Mouse (Mus musculus): ENCODE measurements around the gene Rftn1. TPM values are rescaled to one million over a fixed set of nuclear protein-coding genes. Genes with fewer than 3 reads are reported as not detected.

Gene Rftn1
- polyA plus RNA-seq, 1 experiment = 67.4 TPM

DNA sequence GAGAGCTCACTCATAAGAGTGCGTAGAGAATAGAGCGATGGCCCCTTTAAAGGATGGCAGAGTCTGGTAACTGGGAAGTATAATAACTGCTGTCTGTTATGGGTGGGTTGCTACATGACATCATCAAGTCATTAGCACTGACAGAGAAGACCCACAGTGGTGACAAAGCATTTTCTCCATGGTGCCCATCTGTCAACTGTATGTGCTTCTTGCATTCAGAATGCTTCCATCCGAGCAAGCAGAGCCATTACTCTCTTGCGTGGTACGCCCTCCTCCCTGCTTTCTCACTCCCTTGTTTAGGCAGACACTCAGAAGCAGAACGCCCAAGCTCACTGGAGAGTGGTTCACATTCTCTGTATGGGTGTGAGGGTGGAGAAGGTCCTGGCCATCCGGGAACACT, 135.9 kb downstream of the Rftn1 start:
- no peak for DNase-seq (ENCODE audit: low read depth in 1 of 2, low spot score in 2 of 2)
- 73% methylated on average over 7 of the region's 7 CpGs for WGBS
- no peak for TF ChIP-seq CTCF (IDR thresholded peaks at IDR 0.05; ENCODE audit: extremely low read depth, insufficient read depth, insufficient read length, insufficient replicate concordance)
- no peak for TF ChIP-seq POLR2A (IDR thresholded peaks at IDR 0.05; ENCODE audit: low read depth, low read length)
- no peak overlapping the region for H3K4me3 ChIP-seq (ENCODE audit: extremely low read depth, insufficient read depth, insufficient read length)
- no peaks in the 10 kb centered on the region for H3K27me3 ChIP-seq (ENCODE audit: control insufficient read depth, insufficient read depth, low read length)
- peaks cover 4% of the 10 kb centered on the region; the same call in 1 of the 2 replicates for H3K36me3 ChIP-seq (ENCODE audit: control insufficient read depth, insufficient read depth, low read length)
- peaks cover 33% of the 10 kb centered on the region; the same call in 1 of the 2 replicates for H3K4me1 ChIP-seq (ENCODE audit: control insufficient read depth, insufficient read depth, insufficient read length)
- peak overlapping the region; percentile 11; the same call in 1 of the 2 replicates for H3K27ac ChIP-seq (ENCODE audit: insufficient read depth, low read length)

DNA sequence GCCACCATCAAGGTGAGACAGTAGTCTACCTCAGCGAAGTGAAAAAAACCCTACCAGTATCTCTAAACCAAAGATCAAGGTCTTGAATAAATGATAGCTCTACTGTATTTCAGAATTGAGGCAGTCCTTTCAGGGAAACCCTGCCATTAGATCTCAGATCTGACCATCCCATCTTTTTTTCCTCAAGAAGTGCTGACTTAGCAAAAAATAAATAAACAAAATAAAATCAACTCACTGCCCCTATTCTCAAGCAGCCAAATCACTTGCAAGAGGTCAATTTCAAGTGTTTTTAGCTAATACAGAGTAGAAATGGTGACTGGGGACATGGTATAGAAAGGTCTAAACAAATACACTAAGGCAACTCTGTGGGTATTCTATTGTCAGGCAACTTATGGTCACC, 136.5 kb downstream of the Rftn1 start:
- WGBS = 95% methylated on average over 1 of the region's 1 CpGs

GRCm38 (mm10) chr17:50052741-50053468, 137.6 kb downstream of the Rftn1 start:
- H3K36me3 ChIP-seq (ENCODE audit: control insufficient read depth, insufficient read depth, low read length) = peaks cover 4% of the 10 kb centered on the region; the same call in 1 of the 2 replicates
- no peak for DNase-seq (ENCODE audit: low read depth in 1 of 2, low spot score in 2 of 2)
- no peaks in the 10 kb centered on the region for H3K27me3 ChIP-seq (ENCODE audit: control insufficient read depth, insufficient read depth, low read length)
- H3K27ac ChIP-seq (ENCODE audit: insufficient read depth, low read length) = no peak overlapping the region
- peaks cover 24% of the 10 kb centered on the region; the same call in 1 of the 2 replicates for H3K4me1 ChIP-seq (ENCODE audit: control insufficient read depth, insufficient read depth, insufficient read length)
- no peak for TF ChIP-seq CTCF (IDR thresholded peaks at IDR 0.05; ENCODE audit: extremely low read depth, insufficient read depth, insufficient read length, insufficient replicate concordance)
- TF ChIP-seq POLR2A (IDR thresholded peaks at IDR 0.05; ENCODE audit: low read depth, low read length) = no peak
- no peak overlapping the region for H3K4me3 ChIP-seq (ENCODE audit: extremely low read depth, insufficient read depth, insufficient read length)
- 67% methylated on average over 7 of the region's 7 CpGs for WGBS

More for the DNA sequence above, 136.5 kb downstream of the Rftn1 start:
- Histone ChIP-seq H3K36me3 (ENCODE audit: control insufficient read depth, insufficient read depth, low read length) (peaks cover 4% of the 10 kb centered on the region; the same call in 1 of the 2 replicates), H3K27ac (ENCODE audit: insufficient read depth, low read length) (no peak overlapping the region), H3K4me1 (ENCODE audit: control insufficient read depth, insufficient read depth, insufficient read length) (peaks cover 29% of the 10 kb centered on the region; the same call in 1 of the 2 replicates), H3K27me3 (ENCODE audit: control insufficient read depth, insufficient read depth, low read length) (no peaks in the 10 kb centered on the region), H3K4me3 (ENCODE audit: extremely low read depth, insufficient read depth, insufficient read length) (no peak overlapping the region)
- no peak for DNase-seq (ENCODE audit: low read depth in 1 of 2, low spot score in 2 of 2)
- no peak for TF ChIP-seq POLR2A (IDR thresholded peaks at IDR 0.05; ENCODE audit: low read depth, low read length)
- TF ChIP-seq CTCF (IDR thresholded peaks at IDR 0.05; ENCODE audit: extremely low read depth, insufficient read depth, insufficient read length, insufficient replicate concordance) = no peak

DNA sequence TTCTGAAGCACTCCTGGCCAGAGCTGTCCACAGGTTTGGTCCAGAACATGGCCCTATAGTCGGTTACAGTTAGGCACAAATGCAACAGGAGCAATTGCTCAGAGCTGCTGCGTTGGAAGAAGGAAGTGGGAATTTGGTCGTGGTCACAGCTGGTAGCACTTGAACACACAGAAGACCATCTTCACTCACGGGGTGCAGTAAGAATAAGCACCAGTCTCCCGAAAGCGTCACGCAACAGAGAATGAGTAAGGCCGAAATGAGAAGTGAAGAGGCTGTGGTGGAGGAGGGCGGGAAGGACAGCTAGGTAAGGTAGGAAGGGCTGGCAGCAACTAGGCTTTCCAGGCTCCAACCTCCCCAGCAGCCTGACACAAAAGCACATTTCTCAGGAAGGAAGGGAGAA, 140.0 kb downstream of the Rftn1 start:
- H3K36me3 ChIP-seq (ENCODE audit: control insufficient read depth, insufficient read depth, low read length) = peaks cover 14% of the 10 kb centered on the region; the same call in 1 of the 2 replicates
- DNase-seq (ENCODE audit: low read depth in 1 of 2, low spot score in 2 of 2) = no peak
- H3K4me3 ChIP-seq (ENCODE audit: extremely low read depth, insufficient read depth, insufficient read length) = no peak overlapping the region
- H3K27ac ChIP-seq (ENCODE audit: insufficient read depth, low read length) = no peak overlapping the region
- H3K27me3 ChIP-seq (ENCODE audit: control insufficient read depth, insufficient read depth, low read length) = no peaks in the 10 kb centered on the region
- TF ChIP-seq POLR2A (IDR thresholded peaks at IDR 0.05; ENCODE audit: low read depth, low read length) (no peak), CTCF (IDR thresholded peaks at IDR 0.05; ENCODE audit: extremely low read depth, insufficient read depth, insufficient read length, insufficient replicate concordance) (no peak)
- H3K4me1 ChIP-seq (ENCODE audit: control insufficient read depth, insufficient read depth, insufficient read length) = peaks cover 22% of the 10 kb centered on the region; the same call in 1 of the 2 replicates
- WGBS = 24% methylated on average over 9 of the region's 9 CpGs

GRCm38 (mm10) chr17:50048209-50048608, 142.3 kb downstream of the Rftn1 start:
- Histone ChIP-seq H3K4me1 (ENCODE audit: control insufficient read depth, insufficient read depth, insufficient read length) (peaks cover 13% of the 10 kb centered on the region; the same call in 1 of the 2 replicates), H3K27me3 (ENCODE audit: control insufficient read depth, insufficient read depth, low read length) (no peaks in the 10 kb centered on the region), H3K4me3 (ENCODE audit: extremely low read depth, insufficient read depth, insufficient read length) (no peak overlapping the region), H3K27ac (ENCODE audit: insufficient read depth, low read length) (no peak overlapping the region), H3K36me3 (ENCODE audit: control insufficient read depth, insufficient read depth, low read length) (peaks cover 21% of the 10 kb centered on the region)
- no peak for DNase-seq (ENCODE audit: low read depth in 1 of 2, low spot score in 2 of 2)
- 89% methylated on average over 9 of the region's 9 CpGs for WGBS
- TF ChIP-seq POLR2A (IDR thresholded peaks at IDR 0.05; ENCODE audit: low read depth, low read length) (no peak), CTCF (IDR thresholded peaks at IDR 0.05; ENCODE audit: extremely low read depth, insufficient read depth, insufficient read length, insufficient replicate concordance) (no peak)

DNA sequence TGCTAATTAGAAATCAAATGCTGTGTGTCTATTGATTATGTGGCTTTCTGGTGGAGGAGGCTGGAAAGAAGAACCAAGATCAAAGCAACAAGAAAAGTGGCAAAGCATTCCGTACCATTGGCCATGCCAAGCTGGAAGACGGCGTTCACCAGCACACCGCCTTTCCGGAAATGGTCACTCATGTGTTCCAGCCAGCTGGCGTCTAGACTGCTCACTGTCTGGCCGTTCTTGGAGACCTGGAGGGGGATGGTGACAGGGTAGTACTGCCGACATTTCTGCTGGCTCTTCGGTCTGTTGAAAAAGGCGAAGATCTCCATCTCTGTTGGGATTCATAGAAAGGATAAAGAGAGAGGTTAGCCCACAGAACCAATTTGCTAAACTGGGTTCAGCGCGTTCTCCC, 143.3 kb downstream of the Rftn1 start:
- TF ChIP-seq CTCF (IDR thresholded peaks at IDR 0.05; ENCODE audit: extremely low read depth, insufficient read depth, insufficient read length, insufficient replicate concordance) (no peak), POLR2A (IDR thresholded peaks at IDR 0.05; ENCODE audit: low read depth, low read length) (no peak)
- DNase-seq (ENCODE audit: low read depth in 1 of 2, low spot score in 2 of 2) = no peak
- H3K4me1 ChIP-seq (ENCODE audit: control insufficient read depth, insufficient read depth, insufficient read length) = peaks cover 8% of the 10 kb centered on the region; the same call in 1 of the 2 replicates
- no peak overlapping the region for H3K27ac ChIP-seq (ENCODE audit: insufficient read depth, low read length)
- peaks cover 22% of the 10 kb centered on the region for H3K36me3 ChIP-seq (ENCODE audit: control insufficient read depth, insufficient read depth, low read length)
- no peaks in the 10 kb centered on the region for H3K27me3 ChIP-seq (ENCODE audit: control insufficient read depth, insufficient read depth, low read length)
- no peak overlapping the region for H3K4me3 ChIP-seq (ENCODE audit: extremely low read depth, insufficient read depth, insufficient read length)
- 98% methylated on average over 12 of the region's 12 CpGs for WGBS

Measured in spleen, adult 2 months (tissue).